Mouse (Mus musculus): ENCODE results near the gene Smpdl3b.

Gene Smpdl3b

DNA sequence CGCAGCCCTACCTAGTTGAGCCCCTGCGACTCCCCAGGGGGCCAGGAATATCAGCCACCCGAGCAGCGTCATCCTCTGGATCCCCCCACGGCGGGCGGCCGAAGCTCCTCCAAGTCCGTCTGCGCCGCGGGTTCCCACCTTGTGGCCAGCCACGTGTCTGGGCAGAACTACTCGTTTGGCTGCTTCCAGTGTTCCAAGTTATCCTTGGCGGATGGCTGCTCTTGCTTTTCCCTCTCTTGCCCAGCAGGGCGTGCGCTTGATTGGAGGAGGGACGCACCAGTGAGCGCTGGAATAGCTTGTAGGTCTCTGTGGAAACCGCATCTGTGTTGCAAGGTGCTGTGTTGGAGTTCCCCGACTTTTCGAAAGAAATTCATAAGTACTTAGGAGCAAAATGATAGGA is at the start of gene Smpdl3b:
Gene Smpdl3b, minus strand, starts transcription at position 279 of the 400 bp plus-strand sequence.
- under 1% methylated on average over 22 of the region's 22 CpGs for WGBS

- 85% methylated on average over 7 of the region's 7 CpGs for whole genome bisulfite sequencing
Measured at GRCm38 (mm10) chr4:132806620-132807191, 49.7 kb upstream of the Smpdl3b start.

GRCm38 (mm10) chr4:132805599-132806197 is 48.6 kb upstream of the Smpdl3b start:
- WGBS, result 80% methylated on average over 12 of the region's 12 CpGs

- WGBS, result 82% methylated on average over 5 of the region's 5 CpGs
Measured at GRCm38 (mm10) chr4:132805146-132805545, 48.1 kb upstream of the Smpdl3b start.

GRCm38 (mm10) chr4:132804331-132804730 is 47.3 kb upstream of the Smpdl3b start:
- 82% methylated on average over 6 of the region's 6 CpGs for WGBS

DNA sequence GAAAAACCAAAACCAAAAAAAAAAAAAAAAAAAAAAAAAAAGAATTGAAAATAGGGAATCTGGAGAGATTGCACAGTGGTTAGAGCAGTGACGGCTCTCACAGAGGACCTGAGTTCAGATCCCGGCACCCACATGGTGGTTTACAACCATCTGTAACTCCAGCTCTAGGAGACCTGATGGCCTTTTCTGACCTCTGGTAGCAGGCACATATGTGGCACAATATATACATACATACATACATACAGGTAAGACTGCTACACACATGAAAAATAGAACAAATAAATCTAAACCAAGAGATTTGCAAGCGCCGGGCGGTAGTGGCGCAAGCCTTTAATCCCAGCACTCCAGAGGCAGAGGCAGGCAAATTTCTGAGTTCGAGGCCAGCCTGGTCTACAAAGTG is 46.8 kb upstream of the Smpdl3b start:
- WGBS, result 96% methylated on average over 7 of the region's 7 CpGs

DNA sequence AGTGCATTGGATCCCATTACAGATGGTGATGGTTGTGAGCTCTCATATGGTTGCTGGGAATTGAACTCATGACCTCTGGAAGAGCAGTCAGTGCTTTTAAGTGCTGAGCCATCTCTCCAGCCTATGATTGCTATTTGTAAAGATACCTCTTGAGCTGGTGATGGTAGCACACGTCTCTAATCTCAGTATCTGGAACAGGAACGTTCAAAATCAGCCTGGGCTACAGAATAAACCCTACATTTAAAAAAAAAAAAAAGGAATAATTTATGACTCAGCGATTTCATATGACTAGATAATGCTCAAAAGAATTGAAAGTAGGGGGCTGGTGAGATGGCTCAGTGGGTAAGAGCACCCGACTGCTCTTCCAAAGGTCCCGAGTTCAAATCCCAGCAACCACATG is 46.2 kb upstream of the Smpdl3b start:
- WGBS, result 86% methylated on average over 5 of the region's 5 CpGs

- WGBS, result 60% methylated on average over 16 of the region's 16 CpGs
Measured at GRCm38 (mm10) chr4:132802171-132802637, 45.2 kb upstream of the Smpdl3b start.

- WGBS, result 92% methylated on average over 18 of the region's 18 CpGs
Measured at GRCm38 (mm10) chr4:132801176-132802077, 44.4 kb upstream of the Smpdl3b start.

GRCm38 (mm10) chr4:132799845-132800244 is 42.8 kb upstream of the Smpdl3b start:
- WGBS, result 56% methylated on average over 4 of the region's 4 CpGs

- WGBS, result 81% methylated on average over 3 of the region's 3 CpGs
Measured at GRCm38 (mm10) chr4:132798666-132799065, 41.6 kb upstream of the Smpdl3b start.

- WGBS, result 53% methylated on average over 4 of the region's 4 CpGs
Measured at GRCm38 (mm10) chr4:132798028-132798427, 41.0 kb upstream of the Smpdl3b start.

- WGBS, result 69% methylated on average over 1 of the region's 1 CpGs
Measured at GRCm38 (mm10) chr4:132797461-132797860, 40.4 kb upstream of the Smpdl3b start.

DNA sequence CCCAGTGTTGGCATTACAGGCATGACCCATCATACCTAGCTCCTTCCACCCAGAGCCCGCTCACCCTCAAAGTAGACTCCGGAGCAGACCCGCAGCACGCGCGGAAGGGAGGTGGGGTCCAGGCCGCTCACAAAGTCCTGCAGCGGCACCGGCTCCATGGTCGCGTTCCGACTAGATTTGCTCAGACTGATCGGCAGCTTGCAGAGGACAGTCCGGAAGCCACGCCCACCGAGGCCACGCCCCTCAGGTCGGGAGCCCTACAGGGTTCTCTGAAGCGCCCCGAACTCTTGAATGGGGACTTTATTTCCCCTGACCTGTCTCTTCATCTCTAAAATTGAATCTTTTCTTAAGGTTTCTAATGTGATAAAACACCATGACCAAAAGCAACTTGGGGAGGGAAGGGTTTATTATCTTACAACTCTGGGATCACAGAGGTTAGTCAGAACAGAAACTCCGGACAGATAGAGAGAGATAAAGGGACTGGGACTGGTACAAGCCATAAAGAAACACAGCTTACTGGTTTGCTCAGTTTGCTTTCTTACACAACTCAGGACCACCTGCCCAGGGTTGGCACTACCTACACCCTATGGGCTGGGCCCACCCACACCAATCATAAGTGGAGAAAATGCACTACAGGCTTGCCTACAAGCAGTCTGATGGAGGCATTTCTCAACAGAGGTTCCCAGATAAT is 39.3 kb upstream of the Smpdl3b start, which contains the start of gene Themis2:
Gene Themis2, minus strand, starts transcription at position 192 of the 691 bp plus-strand sequence.
- 8% methylated on average over 21 of the region's 21 CpGs for WGBS

GRCm38 (mm10) chr4:132795171-132795570 is 38.1 kb upstream of the Smpdl3b start:
- 65% methylated on average over 7 of the region's 7 CpGs for WGBS

- WGBS, result 77% methylated on average over 8 of the region's 8 CpGs
Measured at GRCm38 (mm10) chr4:132794760-132795159, 37.7 kb upstream of the Smpdl3b start.

GRCm38 (mm10) chr4:132794028-132794427 is 37.0 kb upstream of the Smpdl3b start:
- WGBS, result 82% methylated on average over 9 of the region's 9 CpGs

GRCm38 (mm10) chr4:132793322-132794004 is 36.4 kb upstream of the Smpdl3b start:
- 82% methylated on average over 8 of the region's 9 CpGs for WGBS

DNA sequence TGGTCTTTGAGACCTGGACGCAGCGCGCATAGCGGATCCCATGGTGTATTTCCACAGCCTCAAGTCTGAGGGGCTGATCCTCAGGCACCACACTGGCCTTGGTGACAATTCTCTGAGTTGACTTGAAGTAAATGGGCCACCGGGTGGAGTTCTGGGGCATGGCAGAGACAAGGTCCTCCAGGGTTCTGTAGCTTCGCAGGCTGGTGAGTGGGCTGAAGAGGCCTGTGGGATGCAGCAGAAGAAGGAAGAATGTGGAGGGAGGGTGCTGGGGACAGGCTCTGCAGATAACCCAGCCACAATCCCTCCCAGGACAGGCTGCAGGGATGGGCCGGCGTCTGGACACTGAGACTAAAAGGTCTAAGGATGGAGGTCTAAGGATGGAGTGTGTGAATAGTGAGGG is 32.7 kb upstream of the Smpdl3b start:
- 87% methylated on average over 8 of the region's 8 CpGs for WGBS

DNA sequence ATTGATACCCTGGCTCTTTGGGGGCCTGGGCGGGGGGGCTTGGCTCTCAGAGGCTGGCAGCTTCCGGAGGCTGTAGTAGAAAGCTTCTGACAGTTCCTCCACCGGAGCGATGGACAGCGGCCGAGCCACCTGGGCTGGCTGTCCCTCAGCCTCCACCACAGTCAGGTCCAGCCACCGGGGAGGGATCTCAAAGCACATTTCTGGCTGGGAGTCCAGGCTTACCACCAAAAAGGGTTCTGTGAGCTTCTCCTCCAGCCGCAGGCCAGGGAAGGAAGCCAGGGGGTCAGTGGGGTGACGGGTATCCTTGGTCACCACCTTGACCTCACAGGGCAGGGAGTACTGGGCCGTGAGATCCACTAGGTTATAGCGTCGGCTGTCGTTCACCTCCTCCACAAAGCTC is 28.2 kb upstream of the Smpdl3b start:
- WGBS, result 95% methylated on average over 13 of the region's 13 CpGs

DNA sequence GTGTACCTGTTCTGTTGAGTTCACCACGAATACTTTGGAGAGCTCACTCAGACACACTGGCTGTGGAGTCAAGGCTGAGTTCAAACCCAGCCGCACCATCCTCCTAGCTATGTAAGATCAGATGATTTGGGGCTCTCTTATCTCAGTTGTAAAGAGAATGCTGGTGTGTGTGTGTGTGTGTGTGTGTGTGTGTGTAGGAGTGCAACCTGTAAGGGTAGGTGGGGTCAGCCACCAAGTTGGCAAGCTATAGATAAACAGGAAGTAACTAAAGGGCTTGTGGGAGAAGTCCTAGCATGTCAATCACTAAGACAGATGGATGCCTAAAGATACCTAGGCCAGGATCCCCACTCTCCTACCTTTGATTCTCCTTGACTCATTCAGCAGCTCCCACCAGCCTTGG is 26.7 kb upstream of the Smpdl3b start:
- 77% methylated on average over 2 of the region's 2 CpGs for WGBS
